ENCODE assay signal across 8 mouse cellular contexts in genomic region chr6:125165328-125165891, GRCm38 (mm10). TPM values are rescaled to one million over a fixed set of nuclear protein-coding genes. Genes with fewer than 3 reads are reported as not detected.
DNase-seq lines count a peak whose midpoint lies in the region; ATAC-seq lines count a peak whose summit lies in the region.

No protein-coding gene starts in this region.

- peak overlapping the region; percentile 94 for H3K4me3 ChIP-seq in hindbrain, embryonic 11.5 days (ENCODE audit: low read depth, low read length)

- H3K36me3 ChIP-seq in hindbrain, embryonic 11.5 days (ENCODE audit: control insufficient read depth, insufficient read depth, low read length): peaks cover 10% of the 10 kb centered on the region

- peak overlapping the region; percentile 95 for H3K4me2 ChIP-seq in hindbrain, embryonic 11.5 days (replicated peaks; ENCODE audit: low read depth, low read length)

- no peaks in the 10 kb centered on the region for H3K27me3 ChIP-seq in hindbrain, embryonic 11.5 days (ENCODE audit: control insufficient read depth, insufficient read depth, low read length)

- no peaks in the 10 kb centered on the region for H3K9me3 ChIP-seq in hindbrain, embryonic 11.5 days (ENCODE audit: control insufficient read depth, low read length)

- peak overlapping the region; percentile 91 for H3K27ac ChIP-seq in hindbrain, embryonic 11.5 days (ENCODE audit: low read depth, low read length)

- peak; percentile 68 for ATAC-seq in frontal cortex, adult (ENCODE audit: low TSS enrichment)
- peak; percentile 91 for ATAC-seq in hindbrain, embryonic 11.5 days (ENCODE audit: low FRiP score)

- H3K4me1 ChIP-seq in hindbrain, embryonic 11.5 days (replicated peaks; ENCODE audit: control insufficient read depth, insufficient read depth, low read length): peaks cover 26% of the 10 kb centered on the region

- peak overlapping the region; percentile 98 for H3K9ac ChIP-seq in hindbrain, embryonic 11.5 days (ENCODE audit: low read depth, low read length)

- peak; percentile 95 for DNase-seq in MN1 (ENCODE audit: low spot score)
- peak; percentile 99 for DNase-seq in cerebellum, adult 9-10 months
- peak; percentile 96 for DNase-seq in hindbrain, embryonic 11.5 days (ENCODE audit: low spot score)
- DNase-seq in layer of hippocampus, postnatal 14 days (ENCODE audit: low spot score in 2 of 2): peak; percentile 97 to 98
- DNase-seq in lung, postnatal 14 days: peak; percentile 96
- DNase-seq in retina, adult 2 months (ENCODE audit: low read depth, low spot score): peak; percentile 96
- peak; percentile 95 to 97 for DNase-seq in thymus, postnatal 36 days

- WGBS in hindbrain, embryonic 11.5 days: under 1% methylated on average over 35 of the region's 36 CpGs

RNA-seq across cellular contexts. Expression of gene Gapdh, which starts 0.9 kb away (rescaled TPM):
- 2,070 and 2,095 TPM in 2 replicates for polyA plus RNA-seq in hindbrain, embryonic 11.5 days (2014; fragmentation: Nextera tagmentation; extraction: Ambion mirVana)
- 1,000 to 10,000 TPM; 2,098 to 2,176 TPM for total RNA-seq in layer of hippocampus, postnatal 14 days (2021)

RNA-seq across cellular contexts. Expression of gene Iffo1, which starts 20.4 kb away (rescaled TPM):
- polyA plus RNA-seq in hindbrain, embryonic 11.5 days (2014; fragmentation: Nextera tagmentation; extraction: Ambion mirVana): 10.3 and 10.4 TPM in 2 replicates
- 10 to 100 TPM; 64.7 to 73.2 TPM for total RNA-seq in layer of hippocampus, postnatal 14 days (2021)

RNA-seq across cellular contexts. Expression of gene Ncapd2, which starts 26.1 kb away (rescaled TPM):
- 109 and 110 TPM in 2 replicates for polyA plus RNA-seq in hindbrain, embryonic 11.5 days (2014; fragmentation: Nextera tagmentation; extraction: Ambion mirVana)
- 10 to 100 TPM; 26.8 to 29.8 TPM for total RNA-seq in layer of hippocampus, postnatal 14 days (2021)

RNA-seq across cellular contexts. Expression of gene Mrpl51, which starts 26.2 kb away (rescaled TPM):
- polyA plus RNA-seq in hindbrain, embryonic 11.5 days (2014; fragmentation: Nextera tagmentation; extraction: Ambion mirVana): 184 and 189 TPM in 2 replicates
- 10 to 100 TPM; 67.7 to 74.4 TPM for total RNA-seq in layer of hippocampus, postnatal 14 days (2021)

RNA-seq across cellular contexts. Expression of gene Nop2, which starts 33.7 kb away (rescaled TPM):
- polyA plus RNA-seq in hindbrain, embryonic 11.5 days (2014; fragmentation: Nextera tagmentation; extraction: Ambion mirVana): 45.3 and 58.8 TPM in 2 replicates
- 10 to 100 TPM; 29.2 to 30.5 TPM for total RNA-seq in layer of hippocampus, postnatal 14 days (2021)

Comparison
In these comparisons a context has a peak if more than half of its experiments do, and no peak if none do; other contexts are left out.
1. Peak in every context shown above with its lines: DNase-seq, ATAC-seq, H3K4me3 ChIP-seq and H3K27ac ChIP-seq.